Mouse (Mus musculus): ENCODE data around the gene Usp50. TPM values are rescaled to one million over a fixed set of nuclear protein-coding genes. Genes with fewer than 3 reads are reported as not detected.
A peak's percentile ranks its signal among the peaks of the same experiment; 100 is the strongest.

Usp50 gene
- not detected for total RNA-seq (2021)
- long read RNA-seq, experiment 1, partial matches to known transcripts = 0 of 241 reads
- long read RNA-seq, experiment 1, other reads (novel, unspliced or antisense) = 241 of 241 reads
- long read RNA-seq, experiment 2, partial matches to known transcripts = 0 of 62 reads
- long read RNA-seq, experiment 2, other reads (novel, unspliced or antisense) = 62 of 62 reads

DNA sequence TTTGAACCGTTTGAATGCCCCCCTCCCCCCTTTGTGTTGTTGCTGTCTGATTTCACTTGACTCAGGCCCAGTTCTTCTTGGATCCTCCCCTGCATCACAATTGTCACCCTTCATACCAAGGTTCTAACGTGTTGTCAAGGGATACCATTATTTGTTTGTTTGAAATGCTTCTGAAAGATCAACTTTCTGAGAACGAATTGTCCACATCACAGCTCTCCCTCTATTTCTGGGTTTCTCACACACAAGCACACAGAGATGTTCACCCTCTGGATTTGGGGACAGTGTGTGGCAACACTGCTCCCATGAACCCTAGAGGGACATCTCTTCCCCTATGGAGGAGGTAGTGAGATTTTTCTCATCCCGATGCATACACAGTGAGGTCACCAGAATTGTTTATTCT is at the start of gene Usp50:
Gene Usp50 (minus strand): TSS at position 101 of the 400 bp plus-strand sequence.
- DNase-seq = no peak

- DNase-seq = no peak
Observed at GRCm38 (mm10) chr2:126817414-126817813, 34.1 kb upstream of the Usp50 start.

- no peak for DNase-seq
Observed at GRCm38 (mm10) chr2:126816644-126817347, 33.5 kb upstream of the Usp50 start.

GRCm38 (mm10) chr2:126815822-126816221 is 32.6 kb upstream of the Usp50 start:
- DNase-seq = no peak

DNA sequence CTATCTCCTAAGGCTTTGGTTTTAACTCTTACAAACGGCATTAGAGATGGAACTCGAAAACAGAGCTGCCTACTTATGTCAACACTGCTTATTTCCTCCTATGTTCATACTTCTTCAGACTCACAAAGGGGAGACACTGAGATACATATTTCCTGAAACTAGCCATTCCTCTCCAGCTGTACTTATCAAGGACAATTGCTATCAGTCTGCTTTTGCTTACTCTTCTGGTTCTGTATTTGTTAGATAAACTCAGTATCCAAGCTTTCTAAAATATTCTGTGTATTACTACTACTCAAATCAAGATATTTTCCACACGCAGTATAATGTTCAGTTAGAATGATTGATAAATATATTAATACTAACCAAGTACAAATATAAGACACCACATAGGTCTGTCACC is 18.7 kb upstream of the Usp50 start:
- no peak for DNase-seq

- no peak for DNase-seq
Observed at GRCm38 (mm10) chr2:126798455-126798854, 15.2 kb upstream of the Usp50 start.

GRCm38 (mm10) chr2:126795708-126796107 is 12.4 kb upstream of the Usp50 start:
- no peak for DNase-seq

- no peak for DNase-seq
Observed at GRCm38 (mm10) chr2:126792611-126793010, 9.3 kb upstream of the Usp50 start.

DNA sequence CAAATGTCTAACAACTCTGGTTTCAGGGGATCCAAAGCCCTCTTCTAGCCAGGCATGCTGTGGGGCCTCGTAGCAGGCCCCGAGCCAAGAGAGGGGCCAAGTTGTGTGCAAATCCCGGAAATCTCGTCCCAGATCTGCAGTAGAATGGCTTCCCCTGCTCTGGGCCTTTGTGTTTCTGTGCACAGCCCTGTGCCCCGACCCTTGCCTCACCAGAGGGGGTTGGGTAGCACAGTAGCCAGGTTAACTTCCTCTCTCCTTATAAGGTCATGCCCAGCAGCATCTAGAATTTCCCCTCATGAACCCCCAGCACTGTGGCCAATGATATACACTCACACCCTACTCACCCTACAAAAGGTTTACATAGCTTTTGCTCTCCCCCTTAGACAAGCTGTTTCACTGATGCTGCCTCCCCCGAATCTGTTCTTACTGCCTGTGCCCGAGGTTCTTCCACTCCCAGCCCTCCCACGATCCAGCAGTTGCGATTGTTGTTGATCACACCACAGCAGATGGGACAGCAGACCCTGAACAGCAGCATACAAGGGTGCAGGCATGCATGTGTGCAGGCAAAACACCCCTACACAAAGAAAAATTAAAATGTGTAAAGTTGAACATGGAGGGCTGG is 4.6 kb upstream of the Usp50 start:
- no peak for DNase-seq

DNA sequence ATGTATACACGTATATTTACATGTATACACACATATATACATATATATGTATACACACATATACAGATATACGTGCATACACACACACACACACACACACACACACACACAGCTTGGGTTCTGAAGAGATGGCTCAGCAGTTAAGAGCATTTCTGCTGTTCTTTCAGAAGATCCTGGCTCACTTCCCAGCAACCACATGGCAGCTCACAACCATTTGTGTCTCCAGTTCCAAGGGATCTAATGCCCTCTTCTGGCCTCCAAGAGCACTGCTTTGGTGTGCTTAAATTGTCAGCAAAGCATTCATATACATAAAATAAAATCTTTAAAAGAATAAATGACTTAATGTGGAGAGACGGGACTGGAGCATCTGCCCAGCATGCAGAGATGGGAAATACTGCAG is 837 bp downstream of the Usp50 start:
- peak; percentile 64 to 80 for DNase-seq

DNA sequence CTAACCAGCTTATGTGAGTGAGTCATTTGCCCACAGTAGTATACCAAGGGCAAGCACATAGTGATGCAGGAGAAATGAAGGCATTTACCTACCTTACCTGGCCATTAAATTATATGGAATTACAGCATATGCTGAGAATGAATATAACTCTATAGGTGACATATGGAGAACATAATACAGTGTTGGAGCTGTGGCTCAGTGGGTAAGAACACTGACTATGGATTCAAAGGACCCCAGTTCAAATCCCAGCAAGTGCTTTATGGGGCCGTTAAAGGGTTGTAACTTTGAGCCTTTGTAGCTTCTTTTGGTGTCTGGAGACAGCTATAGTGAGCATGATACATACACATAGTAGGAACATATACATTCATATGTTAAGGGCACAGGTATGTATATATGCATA is 1.8 kb downstream of the Usp50 start:
- no peak for DNase-seq

DNA sequence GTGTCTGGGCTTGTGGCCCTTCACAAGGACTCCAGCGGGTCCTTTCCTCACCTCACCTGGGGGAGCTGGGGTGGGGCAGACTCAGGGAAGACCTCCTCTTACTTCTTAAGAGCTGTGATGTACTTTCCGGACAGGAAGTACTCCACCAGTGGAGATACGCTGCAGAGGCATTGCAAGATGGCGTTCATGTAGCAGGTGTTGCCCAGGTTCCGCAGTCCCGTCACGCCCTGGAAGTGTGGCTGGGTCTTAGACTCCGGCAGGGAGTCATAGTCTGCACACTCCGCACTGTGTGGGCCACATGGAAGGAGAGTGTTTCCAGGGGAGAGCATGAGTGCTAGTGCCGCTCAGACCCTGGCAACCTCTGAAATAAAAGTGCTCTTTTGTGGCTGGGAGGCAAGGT is 3.0 kb downstream of the Usp50 start:
- no peak for DNase-seq

GRCm38 (mm10) chr2:126778806-126779205 is 4.5 kb downstream of the Usp50 start:
- peak in 1 of 2 experiments; percentile 15 for DNase-seq

DNA sequence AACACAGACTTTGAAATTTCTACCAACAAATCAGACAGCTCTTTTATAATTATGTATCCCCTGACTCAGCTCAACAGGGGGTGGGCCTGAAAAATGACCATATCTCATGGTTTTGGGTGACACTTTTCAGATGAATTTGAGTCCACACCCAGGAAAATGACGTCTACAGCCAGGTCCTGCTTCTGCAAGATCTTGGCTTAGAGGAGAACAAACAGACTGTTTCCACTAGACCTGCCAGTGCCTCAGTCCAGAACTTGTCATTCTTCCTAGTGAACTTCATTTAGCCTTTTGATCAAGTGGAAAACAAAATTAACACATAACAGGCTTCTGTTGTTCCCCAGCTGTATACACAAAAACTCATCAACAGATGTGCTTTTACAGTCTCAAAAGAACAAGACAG is 6.9 kb downstream of the Usp50 start:
- no peak for DNase-seq

DNA sequence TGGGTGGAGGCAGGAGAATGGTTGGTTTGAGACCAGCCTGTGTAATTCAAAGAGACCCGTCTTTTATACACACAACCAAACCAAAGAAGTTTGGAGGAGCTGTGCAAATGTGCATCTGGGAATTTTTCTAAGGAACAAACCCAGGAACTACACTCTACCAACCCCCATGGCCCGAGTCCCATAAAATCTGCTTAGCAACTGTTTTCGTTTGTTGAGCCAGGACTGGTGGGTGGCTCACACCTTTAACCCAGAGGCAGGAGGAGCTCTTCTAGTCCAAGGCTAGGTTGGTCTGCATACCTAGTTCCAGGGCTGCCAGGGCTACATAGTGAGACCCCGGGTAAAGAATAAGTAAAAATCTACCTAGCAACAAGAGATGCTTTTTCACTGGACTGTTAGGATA is 7.3 kb downstream of the Usp50 start:
- no peak for DNase-seq

- no peak for DNase-seq
Observed at GRCm38 (mm10) chr2:126772217-126772616, 11.1 kb downstream of the Usp50 start.

DNA sequence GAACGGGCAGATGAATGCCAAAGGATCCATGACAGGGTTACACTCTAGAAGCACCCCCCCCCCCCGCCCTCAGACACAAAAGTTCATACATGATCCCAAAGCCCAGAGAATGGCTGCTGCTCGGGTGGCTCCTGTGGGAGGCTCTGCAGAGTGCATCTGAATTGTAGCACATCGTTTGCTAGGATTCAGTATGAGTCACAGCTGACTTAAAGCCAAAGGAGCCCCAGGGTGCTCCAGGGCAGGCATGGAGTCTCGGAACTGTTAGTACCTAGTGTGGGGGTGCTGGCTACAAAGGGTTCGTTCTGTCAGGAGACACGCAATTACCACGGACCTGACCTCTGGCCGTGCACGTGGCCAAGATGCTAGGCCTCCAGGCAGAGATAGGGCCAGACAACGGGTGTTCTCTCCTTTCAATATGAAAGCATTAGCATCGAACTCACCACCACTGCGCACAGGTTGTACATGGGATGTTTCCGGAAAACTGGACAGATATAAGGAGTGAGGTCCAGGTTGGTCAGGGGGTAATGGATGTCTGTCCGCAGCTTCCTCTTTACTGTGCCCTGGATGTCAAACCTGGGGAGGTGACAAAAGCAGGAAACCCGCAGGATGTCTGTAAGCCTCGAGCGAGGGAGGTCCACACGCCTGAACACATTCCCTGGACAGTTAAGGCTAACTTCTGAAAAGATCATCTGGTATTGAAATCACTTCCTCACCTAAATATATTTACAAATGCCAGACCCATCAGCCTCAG is 13.7 kb downstream of the Usp50 start:
- peak in 1 of 2 experiments; percentile 36 for DNase-seq

- no peak for DNase-seq
Observed at GRCm38 (mm10) chr2:126768194-126768593, 15.1 kb downstream of the Usp50 start.

- no peak for DNase-seq
Observed at GRCm38 (mm10) chr2:126767599-126767998, 15.7 kb downstream of the Usp50 start.

DNA sequence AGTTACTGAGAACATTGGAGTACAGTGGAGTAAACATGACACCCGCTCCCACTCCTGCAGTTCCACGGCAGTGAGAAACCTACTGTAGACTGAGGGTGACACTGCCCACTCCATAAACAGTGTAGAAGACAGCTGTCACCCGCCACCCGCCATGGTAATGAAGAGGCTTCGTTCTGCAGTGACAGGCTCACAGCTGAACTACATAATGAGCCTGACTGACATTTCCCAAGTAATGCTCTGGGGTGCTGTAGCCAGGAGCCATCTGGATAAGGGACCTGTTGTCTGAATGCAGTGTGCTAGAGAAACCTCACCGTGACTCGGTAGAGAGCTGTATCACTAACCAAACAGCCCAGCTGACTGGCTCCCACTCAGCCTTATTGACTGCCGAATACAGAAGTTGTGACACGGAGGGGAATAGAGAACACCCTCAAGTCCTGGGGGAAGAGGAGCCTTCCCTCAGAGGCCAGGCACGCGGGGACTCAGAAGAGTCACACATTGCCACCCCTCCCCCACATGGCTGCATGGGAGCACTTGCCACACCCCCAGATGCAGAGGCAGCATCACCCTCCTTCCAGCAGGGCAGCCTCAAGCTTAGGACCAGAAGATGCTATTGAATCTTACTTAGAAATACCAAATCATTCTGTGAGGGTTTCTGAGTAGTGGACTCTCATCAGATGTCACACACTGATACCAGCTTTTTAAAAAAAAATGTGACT is 17.2 kb downstream of the Usp50 start:
- DNase-seq = no peak

- DNase-seq = no peak
Observed at GRCm38 (mm10) chr2:126759351-126759750, 23.9 kb downstream of the Usp50 start.

DNA sequence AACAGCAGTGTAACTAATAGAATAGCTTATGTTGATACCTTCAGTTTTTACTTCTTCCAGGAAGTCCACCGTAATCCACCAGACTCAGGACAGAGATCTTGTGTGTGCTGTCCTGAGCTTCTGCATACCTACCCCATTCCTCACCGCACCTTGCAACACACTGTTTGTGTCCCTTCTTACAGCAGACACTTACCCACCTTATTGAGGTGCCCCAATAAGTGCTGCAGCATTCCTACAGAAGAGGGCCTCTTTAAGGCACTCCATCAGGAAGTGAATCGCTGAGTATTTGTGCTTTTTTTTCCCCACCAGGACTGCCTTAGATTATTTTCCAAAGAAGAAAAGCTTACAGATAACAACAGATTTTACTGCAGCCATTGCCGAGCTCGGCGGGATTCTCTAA is 27.6 kb downstream of the Usp50 start:
- no peak for DNase-seq

Data from adrenal gland, postnatal 36 days (tissue).